Mouse (Mus musculus) retina, embryonic 14.5 days (tissue): ENCODE results near the gene Lemd2.

Experiments
- DNase-seq: peaks from one replicate; pipeline ENCODE4 v3.0.0-alpha.2; 2015; ENCODE audit warnings: low spot score

Gene Lemd2

GRCm38 (mm10) chr17:27227258-27227657 lies 23.0 kb upstream of the Lemd2 start:
- DNase-seq, result no peak

GRCm38 (mm10) chr17:27226701-27227100 lies 22.4 kb upstream of the Lemd2 start:
- DNase-seq, result no peak

- DNase-seq, result no peak
Observed at GRCm38 (mm10) chr17:27225801-27226200, 21.5 kb upstream of the Lemd2 start.

DNA sequence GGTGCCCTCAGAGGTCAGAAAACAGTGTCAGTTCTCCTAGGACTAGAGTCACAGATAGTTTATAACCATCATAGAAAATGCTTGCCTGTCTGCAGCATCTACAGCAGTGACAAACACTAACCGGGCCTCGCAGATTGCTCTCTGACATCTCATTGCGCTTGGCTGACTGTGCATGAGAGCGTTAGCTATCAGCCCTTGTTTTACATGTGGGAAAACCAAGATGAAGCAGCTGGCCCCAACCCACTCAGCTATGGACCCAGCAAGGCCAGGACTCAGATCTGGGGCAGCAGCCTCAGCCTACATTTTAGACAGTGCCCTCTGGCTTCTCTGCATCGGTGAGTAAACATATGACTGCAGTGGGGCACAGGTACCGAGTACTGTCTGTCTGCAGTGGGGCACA lies 19.6 kb upstream of the Lemd2 start:
- DNase-seq, result peak; percentile 51

DNA sequence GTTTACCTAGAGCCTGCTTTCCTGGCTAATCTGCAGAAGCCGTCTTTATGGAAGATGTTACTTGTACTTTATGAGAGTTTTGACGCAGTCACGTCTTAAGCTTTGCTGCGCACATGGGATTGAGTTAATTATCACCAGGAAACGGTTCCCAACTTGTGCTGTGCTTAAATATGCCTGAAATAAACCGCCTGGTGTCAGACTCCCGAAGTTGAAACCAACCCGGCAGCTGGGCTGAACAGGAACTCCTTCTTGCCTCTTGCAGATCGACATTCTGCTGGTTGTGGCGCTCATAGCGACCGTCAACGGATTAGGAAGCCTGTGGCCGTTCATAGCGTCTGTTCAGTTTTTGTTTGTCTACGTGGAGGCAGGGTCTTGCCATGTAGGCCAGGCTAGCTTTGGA lies 17.3 kb upstream of the Lemd2 start:
- no peak for DNase-seq

- no peak for DNase-seq
Observed at GRCm38 (mm10) chr17:27218916-27219315, 14.6 kb upstream of the Lemd2 start.

DNA sequence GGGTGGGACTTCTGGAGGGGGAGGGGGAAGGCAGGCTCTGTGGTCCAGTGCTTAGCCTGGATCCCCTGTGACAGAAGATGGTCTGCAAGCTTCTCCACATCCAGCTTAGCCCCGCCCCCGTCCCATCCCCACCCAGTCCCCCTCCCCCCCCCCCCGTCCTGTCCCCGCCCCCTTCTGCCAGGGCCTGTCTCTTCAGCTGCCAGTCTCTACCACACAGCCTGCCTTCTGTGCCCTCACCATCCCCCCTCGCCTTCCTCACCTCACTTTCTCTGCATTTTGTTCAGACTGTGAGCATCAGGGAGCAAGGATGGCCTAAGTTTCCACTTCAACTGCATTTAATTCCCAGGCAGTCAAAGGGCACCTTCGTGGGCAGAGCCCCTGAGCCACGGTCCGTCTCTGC lies 14.1 kb upstream of the Lemd2 start:
- DNase-seq, result no peak

DNA sequence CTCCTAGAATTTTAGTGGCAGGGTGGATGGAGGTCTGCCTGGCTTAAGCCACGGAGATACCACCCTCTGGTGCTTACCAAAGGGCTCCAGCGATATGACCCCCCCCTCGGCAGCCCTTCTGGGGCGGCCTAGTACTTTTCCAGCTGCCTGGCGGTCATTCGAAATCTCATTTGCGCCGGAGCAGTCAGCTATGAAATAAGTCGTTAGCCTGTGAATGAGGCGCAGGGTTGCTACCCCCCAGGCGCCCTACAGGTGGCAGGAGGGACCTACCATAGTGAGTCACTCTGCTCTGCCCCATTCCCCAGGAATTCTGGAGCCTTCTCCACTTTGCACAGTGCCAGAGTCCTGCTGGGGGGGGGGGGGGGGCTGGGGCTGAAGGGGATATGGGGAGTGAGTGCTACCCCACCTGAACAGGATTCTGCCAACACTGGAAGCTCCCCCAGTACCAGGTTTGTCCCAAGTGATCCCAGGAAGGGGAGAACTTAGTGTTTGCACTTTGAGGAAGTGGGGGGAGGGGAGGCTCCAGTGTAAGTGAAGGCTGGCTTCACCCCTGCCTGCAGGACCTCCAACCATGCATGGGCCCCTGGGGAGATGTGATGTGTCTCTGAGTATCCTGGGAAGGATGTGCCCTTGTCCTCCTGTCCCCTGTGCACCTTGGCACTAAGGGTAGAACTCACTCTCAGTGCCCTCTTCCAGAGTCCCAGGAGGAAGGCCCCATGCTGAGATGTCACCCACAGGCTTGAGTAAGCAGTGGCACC lies 8.7 kb upstream of the Lemd2 start:
- DNase-seq, result peak; percentile 82

GRCm38 (mm10) chr17:27212006-27212405 lies 7.7 kb upstream of the Lemd2 start:
- DNase-seq, result no peak

- no peak for DNase-seq
Observed at GRCm38 (mm10) chr17:27207113-27207707, 2.9 kb upstream of the Lemd2 start.

- peak; percentile 42 for DNase-seq
Observed at GRCm38 (mm10) chr17:27203358-27204074, 753 bp downstream of the Lemd2 start.

DNA sequence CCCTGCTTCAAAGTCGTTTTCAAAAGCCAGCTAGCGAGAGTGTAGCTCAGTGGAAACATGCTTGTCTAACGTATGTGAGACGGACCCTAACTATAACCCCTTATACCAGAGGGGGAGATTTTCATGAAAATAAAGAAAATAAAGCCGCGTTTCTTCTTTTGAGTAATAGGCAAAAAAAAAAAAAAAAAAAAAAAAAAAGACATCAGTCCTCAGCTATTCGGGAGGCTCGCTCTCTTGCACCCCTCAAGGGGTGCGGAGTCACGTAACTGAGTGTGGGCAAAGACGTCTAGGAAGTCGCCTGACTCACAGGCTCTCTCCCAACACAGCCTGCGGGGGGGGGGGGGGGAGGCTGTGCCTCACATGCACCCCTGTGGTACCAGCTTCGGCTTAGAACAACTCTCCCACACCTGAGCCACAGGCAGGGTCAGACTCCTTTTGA lies 1.3 kb downstream of the Lemd2 start:
- DNase-seq, result no peak

- DNase-seq, result no peak
Observed at GRCm38 (mm10) chr17:27201981-27202380, 2.3 kb downstream of the Lemd2 start.

GRCm38 (mm10) chr17:27200801-27201200 lies 3.5 kb downstream of the Lemd2 start:
- no peak for DNase-seq

DNA sequence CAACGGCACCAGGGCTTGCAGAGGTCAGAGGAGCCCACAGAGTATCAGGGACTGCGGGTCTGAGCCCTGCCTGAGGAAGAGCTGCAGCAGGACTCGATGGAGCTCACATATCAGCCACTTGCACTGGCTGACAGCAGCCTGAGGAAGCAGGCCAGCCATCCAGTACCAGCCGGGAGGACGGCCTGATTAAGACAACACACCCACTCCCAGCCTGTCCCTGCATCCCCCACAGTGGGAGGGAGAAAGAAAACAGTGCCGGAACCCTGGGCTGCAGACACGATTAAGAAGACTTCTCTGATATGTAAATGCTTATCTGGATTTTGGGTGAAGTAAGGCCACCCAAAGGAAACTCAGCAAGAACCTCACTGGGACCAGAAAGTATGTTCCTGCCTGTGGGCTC lies 4.4 kb downstream of the Lemd2 start:
- no peak for DNase-seq

DNA sequence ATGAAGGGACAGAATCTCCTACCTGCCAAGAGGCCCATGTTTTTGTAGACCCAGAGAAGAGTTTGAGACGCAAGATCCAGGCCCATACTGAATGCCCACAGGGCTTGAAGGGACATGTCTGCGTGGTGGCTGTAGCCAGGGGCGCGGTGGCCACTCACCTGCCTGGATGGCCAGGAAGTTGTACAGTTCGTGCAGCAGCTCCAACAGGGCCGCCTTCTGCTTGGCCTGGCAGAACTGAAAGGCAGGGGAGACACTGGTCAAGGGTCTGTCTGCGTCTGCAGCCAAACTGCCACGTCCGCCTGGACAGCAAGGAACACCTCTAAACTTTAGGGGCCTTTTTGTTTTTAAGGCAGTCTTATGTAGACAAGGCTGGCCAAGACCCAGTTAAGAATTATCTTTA lies 5.1 kb downstream of the Lemd2 start:
- DNase-seq, result no peak

DNA sequence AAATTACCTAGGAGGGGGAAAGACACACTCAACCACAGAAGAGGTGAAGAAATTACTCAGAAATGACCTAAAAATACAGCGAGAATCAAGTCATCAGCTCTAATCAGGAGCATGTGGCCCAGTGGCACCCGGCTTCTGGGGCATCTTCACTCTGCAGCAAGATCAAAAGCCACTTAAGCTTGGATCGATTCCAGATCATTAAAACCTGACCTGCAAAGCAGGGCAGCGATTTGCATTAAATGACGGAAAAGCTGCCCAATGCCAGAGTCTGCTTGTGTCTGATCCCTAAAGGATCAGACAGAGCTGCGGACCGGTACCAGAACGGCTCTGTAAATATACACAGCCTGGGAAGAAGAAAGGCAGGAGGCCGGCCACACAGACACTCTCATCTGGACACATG lies 8.1 kb downstream of the Lemd2 start:
- DNase-seq, result no peak

DNA sequence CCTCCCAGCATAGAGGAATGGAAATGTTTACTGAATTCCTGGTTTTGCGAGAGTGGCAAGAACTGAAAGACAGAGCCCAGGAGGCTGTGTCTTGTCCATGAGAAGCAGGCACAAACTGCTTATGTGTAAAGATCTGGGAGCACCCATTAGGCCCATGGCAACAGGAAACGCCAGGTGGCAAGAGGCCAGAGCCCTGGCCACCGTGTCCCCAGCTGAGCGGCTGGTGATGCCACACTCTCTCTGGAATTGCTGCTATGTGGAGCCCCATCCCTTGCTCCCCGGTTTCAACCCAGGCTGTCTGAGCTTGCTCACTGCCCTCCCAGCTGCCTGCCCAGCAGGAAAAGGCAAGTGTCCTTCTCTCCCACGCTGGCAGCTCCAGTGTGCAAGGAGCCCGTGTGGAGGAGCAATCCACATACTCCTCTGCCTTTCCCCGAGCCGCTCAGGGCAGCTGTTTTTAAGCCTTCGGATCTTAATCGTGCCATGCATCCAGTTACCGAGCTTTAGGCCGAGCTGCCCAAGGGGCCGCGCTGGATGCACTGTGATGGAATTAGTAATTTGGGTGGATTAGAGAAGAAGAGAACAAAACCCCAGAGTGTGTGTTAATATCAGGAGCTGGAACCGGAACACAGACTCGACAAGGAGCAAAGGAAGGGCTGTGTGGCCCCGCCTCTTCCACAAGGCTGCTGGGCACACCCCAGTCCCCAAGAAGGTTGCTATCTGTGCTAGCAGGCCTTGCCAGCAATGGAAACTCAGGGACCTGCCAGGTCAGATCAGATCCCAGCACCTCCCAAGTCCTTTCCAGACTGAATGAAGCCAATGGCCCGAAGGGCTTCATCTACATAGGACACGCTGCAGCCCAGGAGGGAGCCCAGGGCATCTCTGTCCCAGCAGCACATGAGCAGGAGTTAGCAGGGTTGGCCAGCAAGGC lies 9.7 kb downstream of the Lemd2 start:
- DNase-seq, result no peak

GRCm38 (mm10) chr17:27191804-27192203 lies 12.5 kb downstream of the Lemd2 start:
- DNase-seq, result no peak

- DNase-seq, result no peak
Observed at GRCm38 (mm10) chr17:27191189-27191588, 13.1 kb downstream of the Lemd2 start.

DNA sequence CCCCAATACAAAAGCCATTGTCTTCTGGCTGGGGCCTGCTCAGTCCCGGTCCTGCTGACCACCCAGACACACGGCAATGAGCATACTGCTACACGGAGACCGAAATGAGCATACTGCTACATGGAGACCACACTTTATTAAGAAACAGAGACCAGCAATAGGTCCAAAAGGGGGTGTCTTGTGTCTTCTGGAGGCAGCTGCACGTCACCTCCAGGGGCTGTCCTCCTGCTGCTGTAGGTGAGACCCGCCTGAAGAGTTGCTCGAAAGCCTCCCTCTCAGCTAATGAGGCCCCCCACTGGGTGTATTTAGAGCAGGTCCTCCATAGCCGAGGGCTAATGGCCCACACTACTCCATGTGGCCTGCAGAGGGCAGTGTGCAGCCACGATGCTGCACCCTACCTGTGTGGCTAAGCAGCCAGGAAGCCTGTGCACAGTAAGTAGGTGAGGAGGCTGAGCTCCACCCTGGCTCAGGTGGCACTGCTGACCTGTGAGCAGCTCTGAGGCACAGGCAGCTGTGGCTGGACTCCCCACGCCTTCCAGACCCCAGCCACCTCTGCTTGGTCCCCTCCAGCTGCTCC lies 14.5 kb downstream of the Lemd2 start:
- peak; percentile 89 for DNase-seq

DNA sequence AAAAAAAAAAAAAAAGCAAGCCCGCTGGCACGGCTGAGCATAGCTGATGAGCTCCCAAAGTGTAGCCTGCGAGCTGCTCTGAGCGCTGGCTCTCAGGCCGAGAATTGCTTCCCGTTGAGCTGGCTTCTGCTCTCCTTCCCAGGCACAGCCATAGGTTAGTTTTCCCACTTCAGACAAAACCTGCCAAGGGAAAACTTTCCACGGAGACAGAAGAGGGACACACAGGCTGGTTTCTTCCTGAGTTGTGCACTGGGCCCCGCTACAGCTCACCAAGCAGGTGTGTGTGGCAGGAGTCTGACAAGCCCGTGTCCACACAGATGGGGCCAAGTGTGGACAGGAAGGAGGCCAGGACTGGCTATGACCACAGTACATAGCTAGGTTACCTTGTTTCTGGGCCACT lies 15.4 kb downstream of the Lemd2 start:
- DNase-seq, result no peak
